Mouse (Mus musculus) lung, embryonic 14.5 days (tissue): ENCODE data around the gene Uggt1. TPM values are rescaled to one million over a fixed set of nuclear protein-coding genes. Genes with fewer than 3 reads are reported as not detected.

Experiments
- ATAC-seq: fragments of 200-750 bp; cut with Nextera tagmentation; 2 replicates; pipeline ENCODE4 v1.8.0; 2017; ENCODE audit warnings: mild to moderate bottlenecking, moderate TSS enrichment, moderate library complexity; ENCODE audit not compliant: insufficient read depth
- DNase-seq: peaks from one replicate; pipeline ENCODE4 v3.0.0-alpha.2; 2015
- H3K27ac ChIP-seq: fragments of 300-500 bp; sonication (generic); 2 replicates; pipeline ENCODE4 v1.5.1; 2014; ENCODE audit warnings: low read depth, mild to moderate bottlenecking, moderate library complexity
- H3K27me3 ChIP-seq: fragments of 300-500 bp; sonication (generic); 2 replicates; pipeline ENCODE4 v1.6.1; 2014; ENCODE audit warnings: low read length, control low read depth; ENCODE audit not compliant: insufficient read depth
- H3K36me3 ChIP-seq: fragments of 300-500 bp; sonication (generic); 2 replicates; pipeline ENCODE4 v1.6.1; 2014; ENCODE audit warnings: control low read depth; ENCODE audit not compliant: insufficient read depth
- H3K4me1 ChIP-seq: fragments of 300-500 bp; sonication (generic); 2 replicates; pipeline ENCODE4 v1.6.1; 2014; ENCODE audit warnings: antibody characterized with exemption, control low read depth; ENCODE audit not compliant: insufficient read depth
- H3K4me2 ChIP-seq: fragments of 300-500 bp; sonication (generic); 2 replicates; pipeline ENCODE4 v1.6.1; 2014; ENCODE audit warnings: mild to moderate bottlenecking
- H3K4me3 ChIP-seq: fragments of 300-500 bp; sonication (generic); 2 replicates; pipeline ENCODE4 v1.5.1; 2014; ENCODE audit warnings: low read depth, low read length
- H3K9ac ChIP-seq: fragments of 300-500 bp; sonication (generic); 2 replicates; pipeline ENCODE4 v1.6.1; 2014
- H3K9me3 ChIP-seq: fragments of 300-500 bp; sonication (generic); 2 replicates; pipeline ENCODE4 v1.6.1; 2016; ENCODE audit warnings: low read depth, low read length, control low read depth
- CTCF ChIP-seq: IDR thresholded peaks from 2 replicates; pipeline ENCODE4 v1.5.1; 2016; ENCODE audit warnings: antibody characterized with exemption, low read depth
- WGBS: fragments of 180-500 bp; shearing (Covaris S2); extraction: QIAGEN DNeasy Blood & Tissue Kit; methylation state at CpG from one replicate; pipeline ENCODE4 v1.1.7; 2014; 5-methylcytosine and 5-hydroxymethylcytosine counted together
- polyA plus RNA-seq: library from polyadenylated mRNA; unstranded; fragments of >200 nt; fragmentation: Nextera tagmentation; extraction: Ambion mirVana; gene quantifications from 2 replicates; pipeline ENCODE4 v1.2.1, GENCODE M21; 2014

The Uggt1 gene
- polyA plus RNA-seq, 1 experiment from 2014 or later, result 80.4 TPM

DNA sequence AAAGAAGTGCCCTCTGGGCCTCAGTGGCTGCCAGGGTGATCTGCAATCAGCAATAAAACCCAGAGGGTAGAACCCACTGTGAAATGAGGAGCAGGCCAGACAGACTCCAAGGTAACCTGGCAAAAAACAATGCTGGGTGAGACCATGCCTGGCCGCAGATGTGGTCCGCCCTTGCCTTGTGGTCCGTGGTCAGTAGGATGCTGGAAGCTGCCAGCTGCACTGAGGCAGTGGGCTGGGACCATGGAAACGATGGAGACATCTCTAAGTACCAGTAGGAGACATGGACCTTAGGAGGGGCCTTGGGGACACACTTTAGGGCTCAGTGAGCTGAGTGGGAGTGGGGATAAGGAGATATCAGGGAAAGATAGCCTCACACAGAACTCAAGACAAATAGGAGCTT lies 112.3 kb downstream of the Uggt1 start:
- TF ChIP-seq CTCF, result no peak
- Histone ChIP-seq H3K27me3 (no peaks in the 10 kb centered on the region), H3K9ac (no peak overlapping the region), H3K4me2 (no peak overlapping the region), H3K36me3 (no peaks in the 10 kb centered on the region), H3K4me3 (no peak overlapping the region), H3K9me3 (no peaks in the 10 kb centered on the region), H3K27ac (no peak overlapping the region), H3K4me1 (no peaks in the 10 kb centered on the region; the same call in 1 of the 2 replicates)
- no peak for ATAC-seq
- no peak for DNase-seq
- 62% methylated on average over 4 of the region's 4 CpGs for WGBS

DNA sequence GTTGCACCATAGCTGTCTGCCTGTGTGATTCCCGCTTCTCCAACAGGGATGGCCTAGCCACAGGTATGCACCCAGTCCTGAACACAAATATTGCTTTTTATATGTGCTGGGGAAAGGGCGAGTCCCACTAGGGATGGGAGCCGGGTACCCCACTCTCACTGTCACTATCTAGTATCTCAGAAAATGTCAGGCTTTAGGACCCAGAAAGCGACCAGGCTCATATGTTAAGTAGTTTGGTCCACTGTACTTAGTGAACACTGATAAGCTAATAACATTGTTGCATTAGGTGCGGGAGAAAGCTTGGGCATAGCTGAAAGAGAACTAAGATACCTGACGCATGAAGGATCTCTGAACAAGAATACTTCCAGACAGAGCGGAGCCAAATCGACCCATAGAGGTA lies 112.8 kb downstream of the Uggt1 start:
- no peak overlapping the region for H3K4me2 ChIP-seq
- no peak overlapping the region for H3K9ac ChIP-seq
- H3K27ac ChIP-seq, result no peak overlapping the region
- no peak for DNase-seq
- no peak overlapping the region for H3K4me3 ChIP-seq
- no peaks in the 10 kb centered on the region; the same call in 1 of the 2 replicates for H3K4me1 ChIP-seq
- H3K27me3 ChIP-seq, result no peaks in the 10 kb centered on the region
- H3K36me3 ChIP-seq, result no peaks in the 10 kb centered on the region
- H3K9me3 ChIP-seq, result no peaks in the 10 kb centered on the region
- no peak for TF ChIP-seq CTCF
- no peak for ATAC-seq
- 51% methylated on average over 8 of the region's 8 CpGs for WGBS

GRCm38 (mm10) chr1:36131154-36131553 lies 113.4 kb downstream of the Uggt1 start:
- Histone ChIP-seq H3K9ac (no peak overlapping the region), H3K4me2 (no peak overlapping the region), H3K9me3 (no peaks in the 10 kb centered on the region), H3K36me3 (no peaks in the 10 kb centered on the region), H3K27me3 (no peaks in the 10 kb centered on the region), H3K4me3 (no peak overlapping the region), H3K27ac (no peak overlapping the region), H3K4me1 (no peaks in the 10 kb centered on the region; the same call in 1 of the 2 replicates)
- ATAC-seq (no peak), DNase-seq (peak; percentile 13)
- no peak for TF ChIP-seq CTCF
- 30% methylated on average over 4 of the region's 4 CpGs for WGBS

DNA sequence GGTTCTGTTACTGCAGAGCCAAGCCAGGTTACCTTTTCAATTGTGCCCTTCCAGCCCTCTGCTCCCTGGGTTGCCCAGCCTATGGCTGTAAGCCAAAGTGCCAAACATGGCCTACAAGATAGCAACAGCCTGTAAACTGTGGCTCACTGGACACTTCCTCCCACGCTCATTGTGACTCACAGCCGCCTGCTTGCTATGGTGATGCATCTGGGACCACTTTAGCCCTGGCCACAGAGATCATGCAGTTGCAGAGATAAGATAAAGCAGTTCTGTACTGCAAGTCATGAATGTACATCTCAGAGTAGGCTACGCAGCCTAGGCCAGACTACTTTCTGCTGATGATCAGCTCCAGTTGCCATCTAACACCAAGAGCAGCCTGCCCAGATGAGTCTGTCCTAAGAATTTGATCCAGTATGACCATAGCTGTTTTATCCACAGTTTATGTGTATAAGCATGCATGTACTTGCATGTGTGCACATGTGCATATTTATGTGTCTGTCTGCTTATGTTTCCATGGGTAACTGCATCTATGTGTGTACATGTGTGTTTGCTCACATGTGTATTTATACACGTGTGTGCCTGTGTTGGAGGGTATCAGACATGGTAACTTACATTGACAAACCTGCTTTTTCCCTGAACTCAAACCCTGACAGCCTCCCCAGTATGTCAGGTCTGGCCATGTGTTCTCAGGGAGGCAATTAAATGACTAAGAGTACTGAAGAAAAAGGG lies 114.0 kb downstream of the Uggt1 start:
- ATAC-seq (no peak), DNase-seq (no peak)
- WGBS, result 80% methylated on average over 4 of the region's 4 CpGs
- Histone ChIP-seq H3K27me3 (no peaks in the 10 kb centered on the region), H3K9ac (no peak overlapping the region), H3K9me3 (no peaks in the 10 kb centered on the region), H3K4me1 (no peaks in the 10 kb centered on the region; the same call in 1 of the 2 replicates), H3K36me3 (no peaks in the 10 kb centered on the region), H3K27ac (no peak overlapping the region), H3K4me3 (no peak overlapping the region), H3K4me2 (no peak overlapping the region)
- no peak for TF ChIP-seq CTCF

- no peak overlapping the region for H3K27ac ChIP-seq
Measured at GRCm38 (mm10) chr1:36129881-36130280, 114.6 kb downstream of the Uggt1 start.

GRCm38 (mm10) chr1:36129126-36129525 lies 115.4 kb downstream of the Uggt1 start:
- no peaks in the 10 kb centered on the region for H3K27me3 ChIP-seq
- H3K4me3 ChIP-seq, result no peak overlapping the region
- no peak for ATAC-seq
- no peak overlapping the region for H3K9ac ChIP-seq
- H3K9me3 ChIP-seq, result no peaks in the 10 kb centered on the region
- H3K4me2 ChIP-seq, result no peak overlapping the region
- no peaks in the 10 kb centered on the region for H3K36me3 ChIP-seq
- H3K4me1 ChIP-seq, result no peaks in the 10 kb centered on the region; the same call in 1 of the 2 replicates
- peak; percentile 30 for DNase-seq
- H3K27ac ChIP-seq, result no peak overlapping the region
- TF ChIP-seq CTCF, result no peak
- WGBS, result 42% methylated on average over 4 of the region's 4 CpGs

More at GRCm38 (mm10) chr1:36129881-36130280, 114.6 kb downstream of the Uggt1 start:
- no peaks in the 10 kb centered on the region for H3K36me3 ChIP-seq
- H3K4me3 ChIP-seq, result no peak overlapping the region
- ATAC-seq (no peak), DNase-seq (no peak)
- H3K4me1 ChIP-seq, result no peaks in the 10 kb centered on the region; the same call in 1 of the 2 replicates
- TF ChIP-seq CTCF, result no peak
- H3K9me3 ChIP-seq, result no peaks in the 10 kb centered on the region
- no peak overlapping the region for H3K4me2 ChIP-seq
- H3K27me3 ChIP-seq, result no peaks in the 10 kb centered on the region
- 89% methylated on average over 8 of the region's 8 CpGs for WGBS
- no peak overlapping the region for H3K9ac ChIP-seq

DNA sequence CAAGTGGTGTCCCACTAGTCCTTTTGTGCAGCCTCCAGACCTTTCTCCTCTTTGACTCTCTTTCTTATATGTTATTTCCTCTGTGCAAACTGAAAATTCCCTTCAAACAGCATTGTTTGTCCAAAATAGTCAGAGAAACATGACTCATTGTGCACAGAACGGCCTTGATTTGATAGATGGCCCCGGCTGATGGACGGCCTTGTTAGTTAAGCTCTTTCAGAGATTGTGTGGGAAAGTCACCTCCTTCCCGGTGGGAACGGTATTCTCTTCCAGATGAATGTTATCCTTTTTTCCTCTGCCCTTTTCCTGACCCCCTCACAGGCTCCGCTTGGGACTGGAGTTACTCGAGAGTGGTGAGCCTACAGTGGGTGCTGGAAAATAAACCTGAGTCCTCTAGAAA lies 119.4 kb downstream of the Uggt1 start:
- H3K4me3 ChIP-seq, result no peak overlapping the region
- no peaks in the 10 kb centered on the region for H3K4me1 ChIP-seq
- no peak overlapping the region for H3K4me2 ChIP-seq
- H3K27ac ChIP-seq, result no peak overlapping the region
- DNase-seq (no peak), ATAC-seq (no peak)
- no peaks in the 10 kb centered on the region for H3K27me3 ChIP-seq
- H3K36me3 ChIP-seq, result no peaks in the 10 kb centered on the region
- WGBS, result 39% methylated on average over 7 of the region's 7 CpGs
- H3K9me3 ChIP-seq, result no peaks in the 10 kb centered on the region
- no peak overlapping the region for H3K9ac ChIP-seq
- TF ChIP-seq CTCF, result no peak
